ENCODE assay signal across 17 mouse cellular contexts in genomic region chr17:26315474-26315873, GRCm38 (mm10).
DNase-seq lines count a peak whose midpoint lies in the region; ATAC-seq and TF ChIP-seq lines count a peak whose summit lies in the region.
"Had no signal": no experiment of that assay in that cellular context is flagged by ENCODE, and none has a peak within 500 bp of the region (broad histone marks: within the 10 kb centered on the region; RNA-seq: fewer than 3 reads in every experiment).

No protein-coding gene starts in this region.

- ATAC-seq in intestine, postnatal 0 days, result no peak
- no peak for ATAC-seq in intestine, embryonic 15.5 days
- ATAC-seq in kidney, embryonic 14.5 days (ENCODE audit: low FRiP score, low TSS enrichment), result 0 out of 2 replicates have a peak, but pooled peaks have one; percentile 43
- ATAC-seq: midbrain, embryonic 16.5 days had no signal

- DNase-seq in kidney, postnatal 4 days, result peak; percentile 32 to 55
- peak; percentile 71 for DNase-seq in lung, postnatal 36 days
- no peak for DNase-seq in hindbrain, embryonic 10.5 days (ENCODE audit: low spot score)
- no peak for DNase-seq in adrenal gland, adult 18-20 months (ENCODE audit: low spot score in 2 of 2)
- DNase-seq in layer of hippocampus, postnatal 10 days (ENCODE audit: low spot score in 2 of 2), result no peak
- DNase-seq: cerebellum, adult 2 months; spleen, adult 18-20 months; thymus, postnatal 36 days had no signal

- TF ChIP-seq CTCF in intestine, postnatal 0 days (IDR thresholded peaks at IDR 0.05; ENCODE audit: low read depth), result no peak

- WGBS in intestine, postnatal 0 days, result 52% methylated on average over 10 of the region's 10 CpGs
- 38% methylated on average over 10 of the region's 10 CpGs for WGBS in intestine, embryonic 15.5 days
- 39% methylated on average over 10 of the region's 10 CpGs for WGBS in kidney, embryonic 14.5 days
- WGBS in hindbrain, embryonic 10.5 days, result 44% methylated on average over 10 of the region's 10 CpGs

- H3K27ac ChIP-seq in intestine, postnatal 0 days (ENCODE audit: low read depth, low read length), result no peak overlapping the region
- no peak overlapping the region for H3K27ac ChIP-seq in intestine, embryonic 15.5 days
- no peak overlapping the region for H3K27ac ChIP-seq in kidney, embryonic 14.5 days (ENCODE audit: low read depth, low read length)
- H3K27ac ChIP-seq in hindbrain, embryonic 10.5 days, result no peak overlapping the region
- H3K27ac ChIP-seq: left cerebral cortex, adult 2 months; limb, embryonic 15.5 days; macrophage; neural tube, embryonic 12.5 days had no signal

- H3K27me3 ChIP-seq in intestine, postnatal 0 days (replicated peaks; ENCODE audit: control insufficient read depth, insufficient read depth, low read length), result no peaks in the 10 kb centered on the region
- H3K27me3 ChIP-seq in intestine, embryonic 15.5 days (replicated peaks), result no peaks in the 10 kb centered on the region
- no peaks in the 10 kb centered on the region for H3K27me3 ChIP-seq in kidney, embryonic 14.5 days (ENCODE audit: control insufficient read depth, insufficient read depth, low read length)
- peaks cover 6% of the 10 kb centered on the region for H3K27me3 ChIP-seq in hindbrain, embryonic 10.5 days (ENCODE audit: insufficient read depth, poor library complexity, severe bottlenecking)

- H3K9ac ChIP-seq in intestine, postnatal 0 days (ENCODE audit: low read depth, low read length), result peak overlapping the region; percentile 17; the same call in 1 of the 2 replicates
- H3K9ac ChIP-seq in intestine, embryonic 15.5 days, result no peak overlapping the region
- no peak overlapping the region for H3K9ac ChIP-seq in kidney, embryonic 14.5 days (ENCODE audit: low read depth, low read length)
- H3K9ac ChIP-seq: limb, embryonic 15.5 days; neural tube, embryonic 12.5 days had no signal

- H3K4me2 ChIP-seq in intestine, postnatal 0 days (replicated peaks; ENCODE audit: low read depth), result no peak overlapping the region
- no peak overlapping the region for H3K4me2 ChIP-seq in intestine, embryonic 15.5 days (replicated peaks)
- H3K4me2 ChIP-seq in kidney, embryonic 14.5 days (replicated peaks; ENCODE audit: low read depth, low read length), result no peak overlapping the region
- H3K4me2 ChIP-seq: limb, embryonic 15.5 days; neural tube, embryonic 12.5 days had no signal

- no peak overlapping the region for H3K4me3 ChIP-seq in intestine, postnatal 0 days (ENCODE audit: low read depth, low read length)
- no peak overlapping the region for H3K4me3 ChIP-seq in intestine, embryonic 15.5 days (replicated peaks)
- no peak overlapping the region for H3K4me3 ChIP-seq in kidney, embryonic 14.5 days (ENCODE audit: low read length)
- no peak overlapping the region for H3K4me3 ChIP-seq in hindbrain, embryonic 10.5 days
- H3K4me3 ChIP-seq: erythroblast, embryonic 14.5 days; left cerebral cortex, adult 2 months; limb, embryonic 15.5 days; neural tube, embryonic 12.5 days had no signal

- H3K9me3 ChIP-seq in intestine, postnatal 0 days (ENCODE audit: control insufficient read depth), result no peaks in the 10 kb centered on the region
- no peaks in the 10 kb centered on the region for H3K9me3 ChIP-seq in intestine, embryonic 15.5 days
- H3K9me3 ChIP-seq in kidney, embryonic 14.5 days (ENCODE audit: control insufficient read depth, low read length), result no peaks in the 10 kb centered on the region
- no peaks in the 10 kb centered on the region for H3K9me3 ChIP-seq in hindbrain, embryonic 10.5 days
- H3K9me3 ChIP-seq: limb, embryonic 15.5 days; neural tube, embryonic 12.5 days had no signal

- no peaks in the 10 kb centered on the region for H3K36me3 ChIP-seq in intestine, postnatal 0 days (ENCODE audit: control insufficient read depth, insufficient read depth)
- no peaks in the 10 kb centered on the region for H3K36me3 ChIP-seq in intestine, embryonic 15.5 days
- no peaks in the 10 kb centered on the region for H3K36me3 ChIP-seq in kidney, embryonic 14.5 days (ENCODE audit: control insufficient read depth, insufficient read depth, low read length)
- H3K36me3 ChIP-seq in hindbrain, embryonic 10.5 days, result no peaks in the 10 kb centered on the region
- H3K36me3 ChIP-seq: limb, embryonic 15.5 days; neural tube, embryonic 12.5 days had no signal

- no peaks in the 10 kb centered on the region for H3K4me1 ChIP-seq in intestine, postnatal 0 days (replicated peaks; ENCODE audit: control insufficient read depth, insufficient read depth, low read length)
- H3K4me1 ChIP-seq in intestine, embryonic 15.5 days (replicated peaks), result peaks cover 10% of the 10 kb centered on the region
- peaks cover 4% of the 10 kb centered on the region; the same call in 1 of the 2 replicates for H3K4me1 ChIP-seq in kidney, embryonic 14.5 days (ENCODE audit: control insufficient read depth, insufficient read depth, low read length)
- H3K4me1 ChIP-seq in hindbrain, embryonic 10.5 days (replicated peaks), result 0 out of 2 replicates have a peak, but pooled peaks cover 6% of the 10 kb centered on the region
- H3K4me1 ChIP-seq: limb, embryonic 15.5 days; neural tube, embryonic 12.5 days had no signal

Comparison
In these comparisons a context has a peak if more than half of its experiments do, and no peak if none do; other contexts are left out.
1. DNase-seq: peak in kidney, postnatal 4 days (2 of 2) and lung, postnatal 36 days (single experiment); none in hindbrain, embryonic 10.5 days (single experiment), adrenal gland, adult 18-20 months (0 of 2) and layer of hippocampus, postnatal 10 days (0 of 2).